Mouse (Mus musculus) CH12.LX (cell line): ENCODE measurements around the gene Bfsp2.

Experiments used
- CHD2 ChIP-seq: IDR thresholded peaks from 2 replicates; pipeline ENCODE4 v1.6.1; 2011; ENCODE audit warnings: low read length, improper control_type of control experiment
- CTCF ChIP-seq, 2 experiments: IDR thresholded peaks in 1 of 2; conservative IDR thresholded peaks in 1 of 2; 2 replicates each; pipeline ENCODE4 v1.5.1; 2011 to 2012; ENCODE audit warnings: low read depth in 2 of 2, low read length in 2 of 2, improper control_type of control experiment in 1 of 2, inconsistent platforms in 1 of 2, mild to moderate bottlenecking in 1 of 2, moderate library complexity in 1 of 2
- EP300 ChIP-seq: IDR thresholded peaks from 2 replicates; pipeline ENCODE4 v1.6.1; 2011; ENCODE audit warnings: low read length, improper control_type of control experiment
- HCFC1 ChIP-seq: IDR thresholded peaks from 2 replicates; pipeline ENCODE4 v1.6.1; 2012; ENCODE audit warnings: low read depth, mild to moderate bottlenecking, inconsistent platforms, low read length, improper control_type of control experiment
- IRF4 ChIP-seq: IDR thresholded peaks from 2 replicates; pipeline ENCODE4 v1.6.1; 2014; ENCODE audit warnings: low read depth, mild to moderate bottlenecking, inconsistent platforms, low read length, improper control_type of control experiment
- JUND ChIP-seq: conservative IDR thresholded peaks from 2 replicates; pipeline ENCODE4 v1.6.1; 2011; ENCODE audit warnings: low read depth, low read length, improper control_type of control experiment
- MAX ChIP-seq: IDR thresholded peaks from 2 replicates; pipeline ENCODE4 v1.6.1; 2011; ENCODE audit warnings: low read length, improper control_type of control experiment
- POLR2A ChIP-seq: IDR thresholded peaks from 2 replicates; pipeline ENCODE4 v1.6.1; 2011; ENCODE audit warnings: low read depth, mild to moderate bottlenecking, improper control_type of control experiment, low read length
- TBP ChIP-seq: conservative IDR thresholded peaks from 2 replicates; pipeline ENCODE4 v1.6.1; 2011; ENCODE audit warnings: low read depth, low read length, improper control_type of control experiment
- UBTF ChIP-seq: IDR thresholded peaks from 2 replicates; pipeline ENCODE4 v1.6.1; 2012; ENCODE audit warnings: low read depth, mild to moderate bottlenecking, inconsistent platforms, low read length, improper control_type of control experiment, moderate library complexity
- USF1 ChIP-seq: IDR thresholded peaks from 2 replicates; pipeline ENCODE4 v1.6.1; 2014; ENCODE audit warnings: low read depth, mild to moderate bottlenecking, inconsistent platforms, low read length, improper control_type of control experiment
- ZC3H11A ChIP-seq: IDR thresholded peaks from 2 replicates; pipeline ENCODE4 v1.6.1; 2012; ENCODE audit warnings: low read depth, mild to moderate bottlenecking, inconsistent platforms, low read length, improper control_type of control experiment

DNA sequence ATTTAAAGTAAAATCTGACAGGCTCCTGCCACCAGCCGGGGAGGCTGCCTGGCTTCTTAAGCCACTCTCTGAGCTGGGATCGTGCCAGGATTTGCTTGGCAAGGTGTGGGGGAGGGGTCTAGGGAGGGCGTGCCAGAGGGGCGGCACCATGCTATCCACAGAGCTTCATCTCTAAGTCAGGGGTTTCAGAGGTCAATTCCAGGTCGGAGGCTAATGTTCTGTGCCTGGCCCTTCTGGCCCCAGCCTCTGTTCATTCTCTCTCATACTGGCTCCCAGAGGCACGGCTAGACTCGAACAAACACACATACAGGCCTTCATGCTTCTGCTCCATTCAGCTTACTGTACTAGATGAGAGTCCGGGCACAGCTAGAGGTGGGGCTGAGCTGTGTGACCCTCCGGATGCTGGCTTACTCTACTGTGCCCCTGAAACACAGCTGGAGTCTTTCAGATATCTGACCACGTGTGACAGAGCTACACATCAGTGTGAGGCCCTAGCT, 44.9 kb upstream of the Bfsp2 start:
- TF ChIP-seq EP300 (no peak), HCFC1 (no peak), CTCF (conservative IDR thresholded peaks at IDR 0.05 in 1 of 2, IDR thresholded peaks at IDR 0.05 in 1 of 2; ENCODE audit: low read depth in 2 of 2, low read length in 2 of 2) (no peak), ZC3H11A (no peak), UBTF (no peak), POLR2A (no peak), CHD2 (no peak), USF1 (no peak), TBP (no peak), JUND (no peak), IRF4 (no peak), MAX (no peak)
